Mouse (Mus musculus) testis, adult 2 months (tissue): ENCODE results near the gene Fli1. TPM values are rescaled to one million over a fixed set of nuclear protein-coding genes. Genes with fewer than 3 reads are reported as not detected.

ENCODE experiments used
- H3K27ac ChIP-seq: fragments of 200-500 bp; 2 replicates; pipeline ENCODE4 v1.5.1; 2012; ENCODE audit warnings: low read depth, low read length; ENCODE audit not compliant: control insufficient read depth, insufficient read depth
- H3K27me3 ChIP-seq: fragments of 200-500 bp; 2 replicates; pipeline ENCODE4 v1.6.1; 2012; ENCODE audit warnings: mild to moderate bottlenecking, low read length, moderate library complexity; ENCODE audit not compliant: control insufficient read depth, insufficient read depth
- H3K36me3 ChIP-seq: fragments of 200-500 bp; 2 replicates; pipeline ENCODE4 v1.6.1; 2012; ENCODE audit warnings: mild to moderate bottlenecking, low read length; ENCODE audit not compliant: control insufficient read depth, insufficient read depth
- H3K4me1 ChIP-seq: fragments of 200-500 bp; 2 replicates; pipeline ENCODE4 v1.6.1; 2012; ENCODE audit warnings: low read length; ENCODE audit not compliant: control insufficient read depth, insufficient read depth
- H3K4me3 ChIP-seq: fragments of 200-500 bp; 2 replicates; pipeline ENCODE4 v1.5.1; 2012; ENCODE audit warnings: low read depth, mild to moderate bottlenecking, low read length, moderate library complexity, mixed read lengths; ENCODE audit not compliant: control insufficient read depth
- CTCF ChIP-seq: fragments of 200-500 bp; IDR thresholded peaks from 2 replicates; pipeline ENCODE4 v1.5.1; 2012; ENCODE audit warnings: low read depth, mild to moderate bottlenecking, inconsistent platforms, low read length, moderate library complexity; ENCODE audit not compliant: control insufficient read depth, insufficient read depth, insufficient replicate concordance
- POLR2A ChIP-seq: fragments of 200-500 bp; IDR thresholded peaks from 2 replicates; pipeline ENCODE4 v1.6.1; 2012; ENCODE audit warnings: low read depth, mild to moderate bottlenecking, inconsistent platforms, low read length, moderate library complexity; ENCODE audit not compliant: control insufficient read depth
- polyA plus RNA-seq: library from polyadenylated mRNA; depleted of rRNA; stranded (reverse); fragments of >200 nt; gene quantifications from 2 replicates; pipeline ENCODE4 v1.2.3, GENCODE M21; 2012

Fli1 gene
- polyA plus RNA-seq, 1 experiment = 0.51 TPM

- no peaks in the 10 kb centered on the region for H3K36me3 ChIP-seq
These were observed 8.5 kb downstream of the Fli1 start for GRCm38 (mm10) chr9:32534025-32534615.

GRCm38 (mm10) chr9:32531588-32531987 is 11.1 kb downstream of the Fli1 start:
- Histone ChIP-seq H3K27me3 (no peaks in the 10 kb centered on the region), H3K4me1 (peaks cover 2% of the 10 kb centered on the region; the same call in 1 of the 2 replicates), H3K27ac (no peak overlapping the region), H3K36me3 (no peaks in the 10 kb centered on the region), H3K4me3 (no peak overlapping the region)
- TF ChIP-seq POLR2A (no peak), CTCF (no peak)

More at GRCm38 (mm10) chr9:32534025-32534615, 8.5 kb downstream of the Fli1 start:
- Histone ChIP-seq H3K4me3 (no peak overlapping the region), H3K27me3 (no peaks in the 10 kb centered on the region), H3K27ac (no peak overlapping the region), H3K4me1 (peaks cover 2% of the 10 kb centered on the region; the same call in 1 of the 2 replicates)
- TF ChIP-seq POLR2A (no peak), CTCF (no peak)

GRCm38 (mm10) chr9:32530975-32531374 is 11.7 kb downstream of the Fli1 start:
- TF ChIP-seq CTCF (no peak), POLR2A (no peak)
- no peaks in the 10 kb centered on the region for H3K36me3 ChIP-seq
- H3K4me3 ChIP-seq = no peak overlapping the region

DNA sequence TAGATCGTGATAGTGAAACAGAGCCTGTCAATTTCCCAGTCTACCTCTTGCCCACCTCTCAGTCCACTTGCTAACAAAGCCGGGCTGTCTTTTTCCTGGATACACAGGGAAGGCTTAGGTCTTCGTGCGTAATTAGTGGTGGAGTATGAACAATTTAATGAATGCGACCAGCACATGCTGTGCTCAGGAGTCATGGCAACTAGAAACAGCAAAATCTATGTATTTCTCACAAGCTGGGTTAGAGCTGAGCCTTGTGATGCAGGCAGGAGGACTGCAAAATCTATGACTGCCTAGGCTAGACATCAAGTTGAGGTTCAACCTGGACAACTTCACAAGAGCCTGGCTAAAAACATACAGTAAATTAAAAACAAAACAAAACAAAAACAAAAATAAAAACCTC is 12.5 kb downstream of the Fli1 start:
- H3K36me3 ChIP-seq = no peaks in the 10 kb centered on the region
- no peak overlapping the region for H3K4me3 ChIP-seq
- TF ChIP-seq POLR2A = no peak
- peaks cover 2% of the 10 kb centered on the region; the same call in 1 of the 2 replicates for H3K4me1 ChIP-seq
- H3K27me3 ChIP-seq = no peaks in the 10 kb centered on the region
- no peak overlapping the region for H3K27ac ChIP-seq

More at GRCm38 (mm10) chr9:32530975-32531374, 11.7 kb downstream of the Fli1 start:
- H3K27ac ChIP-seq = no peak overlapping the region
- H3K4me1 ChIP-seq = peaks cover 2% of the 10 kb centered on the region; the same call in 1 of the 2 replicates
- no peaks in the 10 kb centered on the region for H3K27me3 ChIP-seq

GRCm38 (mm10) chr9:32529594-32529993 is 13.1 kb downstream of the Fli1 start:
- Histone ChIP-seq H3K36me3 (no peaks in the 10 kb centered on the region), H3K4me1 (peaks cover 2% of the 10 kb centered on the region; the same call in 1 of the 2 replicates), H3K4me3 (no peak overlapping the region), H3K27me3 (no peaks in the 10 kb centered on the region), H3K27ac (no peak overlapping the region)
- TF ChIP-seq POLR2A = no peak
- no peak for TF ChIP-seq CTCF

- TF ChIP-seq POLR2A = no peak
- H3K27ac ChIP-seq = no peak overlapping the region
- H3K4me1 ChIP-seq = no peaks in the 10 kb centered on the region
- no peaks in the 10 kb centered on the region for H3K27me3 ChIP-seq
- H3K36me3 ChIP-seq = no peaks in the 10 kb centered on the region
- no peak overlapping the region for H3K4me3 ChIP-seq
These were observed 15.3 kb downstream of the Fli1 start for GRCm38 (mm10) chr9:32527329-32527728.

DNA sequence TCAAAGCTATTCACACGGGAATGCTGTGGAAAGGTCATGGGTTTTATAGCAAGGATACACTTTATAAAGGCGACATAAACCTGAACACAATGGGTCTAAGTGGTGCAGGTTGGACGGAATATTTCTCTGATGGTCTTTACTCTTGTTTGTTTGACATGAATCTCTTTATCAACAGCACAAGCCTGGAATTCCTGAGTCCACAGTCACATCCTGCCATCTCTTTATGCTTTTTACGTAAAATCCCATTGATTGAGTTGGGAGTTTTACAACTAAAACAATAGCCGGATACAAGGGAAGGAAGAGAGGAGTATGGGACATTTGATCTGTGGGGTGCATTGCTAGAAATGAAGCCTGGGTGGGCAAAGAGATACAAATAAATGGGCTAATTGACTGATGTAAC is 16.9 kb downstream of the Fli1 start:
- no peak overlapping the region for H3K27ac ChIP-seq
- H3K4me3 ChIP-seq = no peak overlapping the region
- H3K4me1 ChIP-seq = no peaks in the 10 kb centered on the region
- H3K27me3 ChIP-seq = no peaks in the 10 kb centered on the region
- no peaks in the 10 kb centered on the region for H3K36me3 ChIP-seq
- TF ChIP-seq POLR2A (no peak), CTCF (no peak)

DNA sequence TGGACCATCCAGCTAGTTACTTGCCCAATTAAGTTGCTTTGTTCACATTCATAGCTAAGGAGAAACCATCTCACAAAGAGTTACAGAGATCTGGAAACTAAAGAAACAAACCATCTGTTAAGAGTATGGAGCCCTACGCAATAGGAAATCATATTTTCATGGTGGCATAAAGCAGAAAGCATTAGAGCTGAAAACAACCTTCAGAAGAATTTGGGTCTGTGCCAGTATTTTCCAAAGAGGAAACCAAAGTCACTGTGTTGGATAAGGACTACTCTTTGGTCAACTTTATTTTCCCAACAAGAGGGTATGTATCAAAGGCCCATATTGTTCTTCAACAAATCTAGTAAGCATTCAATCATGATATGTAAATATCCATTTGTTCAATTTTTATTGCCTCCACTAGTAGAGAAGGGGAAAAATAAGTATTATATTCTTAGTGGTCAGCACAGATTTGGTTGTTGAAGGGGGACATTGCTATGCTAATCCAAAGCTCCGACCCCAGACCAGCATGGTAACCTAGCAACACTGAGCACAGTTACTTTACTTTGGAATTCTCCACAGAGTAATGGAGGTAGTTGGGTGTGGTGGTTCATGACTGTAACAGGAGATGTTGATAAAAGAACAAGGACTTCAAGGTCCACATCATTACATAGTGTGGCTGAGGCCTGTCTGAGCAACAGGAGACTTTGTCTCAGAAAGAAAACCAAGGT is 20.0 kb downstream of the Fli1 start:
- no peak for TF ChIP-seq CTCF
- TF ChIP-seq POLR2A = no peak
- Histone ChIP-seq H3K4me3 (no peak overlapping the region), H3K27me3 (no peaks in the 10 kb centered on the region), H3K36me3 (no peaks in the 10 kb centered on the region), H3K27ac (no peak overlapping the region), H3K4me1 (peaks cover 6% of the 10 kb centered on the region)
